Mouse (Mus musculus) hindbrain, embryonic 11.5 days (tissue): ENCODE measurements at regions not wholly inside any gene's neighbourhood (a gene's known extent, or its start where the extent isn't known, plus 50 kb on each side); places are given as distances from the start of the nearest gene placed in this dataset.

Experiments used
- ATAC-seq: fragments of 200-750 bp; cut with Nextera tagmentation; 2 replicates; pipeline ENCODE4 v1.8.0; 2017; ENCODE audit warnings: mild to moderate bottlenecking, moderate TSS enrichment, moderate library complexity; ENCODE audit not compliant: low FRiP score
- DNase-seq: peaks from one replicate; pipeline ENCODE4 v3.0.0-alpha.2; 2015; ENCODE audit warnings: low spot score
- H3K27ac ChIP-seq: fragments of 300-500 bp; sonication (generic); 2 replicates; pipeline ENCODE4 v1.5.1; 2014; ENCODE audit warnings: mild to moderate bottlenecking, low read depth, low read length
- H3K27me3 ChIP-seq: fragments of 300-500 bp; sonication (generic); 2 replicates; pipeline ENCODE4 v1.6.1; 2014; ENCODE audit warnings: mild to moderate bottlenecking, low read length, moderate library complexity, mixed read lengths; ENCODE audit not compliant: control insufficient read depth, insufficient read depth
- H3K36me3 ChIP-seq: fragments of 300-500 bp; sonication (generic); 2 replicates; pipeline ENCODE4 v1.6.1; 2014; ENCODE audit warnings: mild to moderate bottlenecking, low read length, moderate library complexity, mixed read lengths; ENCODE audit not compliant: control insufficient read depth, insufficient read depth
- H3K4me1 ChIP-seq: fragments of 300-500 bp; sonication (generic); replicated peaks from 2 replicates; pipeline ENCODE4 v1.6.1; 2014; ENCODE audit warnings: low read length, mixed read lengths; ENCODE audit not compliant: control insufficient read depth, insufficient read depth
- H3K4me2 ChIP-seq: fragments of 300-500 bp; sonication (generic); replicated peaks from 2 replicates; pipeline ENCODE4 v1.6.1; 2014; ENCODE audit warnings: mild to moderate bottlenecking, low read depth, low read length
- H3K4me3 ChIP-seq: fragments of 300-500 bp; sonication (generic); 2 replicates; pipeline ENCODE4 v1.5.1; 2014; ENCODE audit warnings: low read depth, low read length
- H3K9ac ChIP-seq: fragments of 300-500 bp; sonication (generic); 2 replicates; pipeline ENCODE4 v1.6.1; 2014; ENCODE audit warnings: low read depth, low read length
- H3K9me3 ChIP-seq: fragments of 300-500 bp; sonication (generic); 2 replicates; pipeline ENCODE4 v1.6.1; 2016; ENCODE audit warnings: low read length; ENCODE audit not compliant: control insufficient read depth
- WGBS: fragments of 180-500 bp; shearing (Covaris S2); extraction: QIAGEN DNeasy Blood & Tissue Kit; methylation state at CpG from one replicate; pipeline ENCODE4 v1.1.7; 2014; 5-methylcytosine and 5-hydroxymethylcytosine counted together

- no peak overlapping the region for H3K4me2 ChIP-seq
- DNase-seq (no peak), ATAC-seq (no peak)
- H3K27me3 ChIP-seq = no peaks in the 10 kb centered on the region
- no peak overlapping the region for H3K9ac ChIP-seq
- H3K9me3 ChIP-seq = no peaks in the 10 kb centered on the region
- no peak overlapping the region for H3K27ac ChIP-seq
- H3K4me1 ChIP-seq = no peaks in the 10 kb centered on the region
- H3K36me3 ChIP-seq = no peaks in the 10 kb centered on the region
- 88% methylated on average over 7 of the region's 7 CpGs for WGBS
- H3K4me3 ChIP-seq = no peak overlapping the region
Measured at GRCm38 (mm10) chr10:117513925-117514546, 115.3 kb upstream of the Cpm start.

GRCm38 (mm10) chr10:117512424-117513257 is 116.7 kb upstream of the Cpm start:
- H3K9ac ChIP-seq = no peak overlapping the region
- WGBS = 89% methylated on average over 9 of the region's 9 CpGs
- DNase-seq (no peak), ATAC-seq (no peak)
- no peaks in the 10 kb centered on the region for H3K27me3 ChIP-seq
- no peak overlapping the region for H3K27ac ChIP-seq
- H3K4me1 ChIP-seq = no peaks in the 10 kb centered on the region
- no peaks in the 10 kb centered on the region for H3K9me3 ChIP-seq
- no peak overlapping the region for H3K4me3 ChIP-seq
- no peaks in the 10 kb centered on the region for H3K36me3 ChIP-seq
- no peak overlapping the region for H3K4me2 ChIP-seq

GRCm38 (mm10) chr10:117511483-117512406 is 117.6 kb upstream of the Cpm start:
- ATAC-seq (no peak), DNase-seq (no peak)
- H3K27me3 ChIP-seq = no peaks in the 10 kb centered on the region
- H3K9me3 ChIP-seq = no peaks in the 10 kb centered on the region
- no peak overlapping the region for H3K4me2 ChIP-seq
- H3K4me1 ChIP-seq = no peaks in the 10 kb centered on the region
- no peak overlapping the region for H3K27ac ChIP-seq
- no peak overlapping the region for H3K4me3 ChIP-seq
- 83% methylated on average over 8 of the region's 8 CpGs for whole genome bisulfite sequencing
- H3K36me3 ChIP-seq = no peaks in the 10 kb centered on the region
- H3K9ac ChIP-seq = no peak overlapping the region

GRCm38 (mm10) chr10:117510529-117511482 is 118.5 kb upstream of the Cpm start:
- Histone ChIP-seq H3K4me2 (no peak overlapping the region), H3K9me3 (no peaks in the 10 kb centered on the region), H3K36me3 (no peaks in the 10 kb centered on the region), H3K9ac (no peak overlapping the region), H3K27me3 (no peaks in the 10 kb centered on the region), H3K4me3 (no peak overlapping the region), H3K27ac (no peak overlapping the region), H3K4me1 (no peaks in the 10 kb centered on the region)
- 92% methylated on average over 3 of the region's 3 CpGs for WGBS
- DNase-seq (no peak), ATAC-seq (no peak)

GRCm38 (mm10) chr10:117510224-117510486 is 119.1 kb upstream of the Cpm start:
- Histone ChIP-seq H3K4me2 (no peak overlapping the region), H3K4me1 (no peaks in the 10 kb centered on the region), H3K27me3 (no peaks in the 10 kb centered on the region), H3K4me3 (no peak overlapping the region), H3K9me3 (no peaks in the 10 kb centered on the region), H3K27ac (no peak overlapping the region), H3K36me3 (no peaks in the 10 kb centered on the region), H3K9ac (no peak overlapping the region)
- DNase-seq = no peak
- 88% methylated on average over 2 of the region's 2 CpGs for WGBS
- ATAC-seq = no peak

- Histone ChIP-seq H3K36me3 (no peaks in the 10 kb centered on the region), H3K4me2 (no peak overlapping the region), H3K9ac (no peak overlapping the region), H3K9me3 (no peaks in the 10 kb centered on the region), H3K27me3 (no peaks in the 10 kb centered on the region), H3K27ac (no peak overlapping the region), H3K4me3 (no peak overlapping the region), H3K4me1 (no peaks in the 10 kb centered on the region)
- WGBS = 87% methylated on average over 9 of the region's 9 CpGs
- no peak for ATAC-seq
- no peak for DNase-seq
Measured at GRCm38 (mm10) chr10:117509431-117510223, 119.7 kb upstream of the Cpm start.

GRCm38 (mm10) chr10:117506252-117506992 is 122.9 kb upstream of the Cpm start:
- Histone ChIP-seq H3K4me2 (no peak overlapping the region), H3K9me3 (no peaks in the 10 kb centered on the region), H3K4me3 (no peak overlapping the region), H3K27ac (no peak overlapping the region), H3K27me3 (no peaks in the 10 kb centered on the region), H3K36me3 (no peaks in the 10 kb centered on the region), H3K4me1 (no peaks in the 10 kb centered on the region), H3K9ac (no peak overlapping the region)
- DNase-seq (no peak), ATAC-seq (no peak)
- 94% methylated on average over 5 of the region's 5 CpGs for WGBS
